9 mouse cellular contexts compared by ENCODE assay signal in genomic region chr8:117322021-117322420, GRCm38 (mm10).
A peak's percentile ranks its signal among the peaks of the same experiment; 100 is the strongest.
DNase-seq lines count a peak whose midpoint lies in the region; TF ChIP-seq lines count a peak whose summit lies in the region.
"Had no signal": no experiment of that assay in that cellular context is flagged by ENCODE, and none has a peak within 500 bp of the region (broad histone marks: within the 10 kb centered on the region; RNA-seq: fewer than 3 reads in every experiment).

No protein-coding gene starts in this region.

- H3K27me3 ChIP-seq in kidney, adult 2 months (replicated peaks; ENCODE audit: control insufficient read depth, insufficient read depth, low read length): no peaks in the 10 kb centered on the region
- no peaks in the 10 kb centered on the region for H3K27me3 ChIP-seq in hindbrain, embryonic 10.5 days (ENCODE audit: insufficient read depth, poor library complexity, severe bottlenecking)

- no peak overlapping the region for H3K4me3 ChIP-seq in kidney, adult 2 months (ENCODE audit: insufficient read depth, low read depth, low read length)
- no peak overlapping the region for H3K4me3 ChIP-seq in hindbrain, embryonic 10.5 days

- no peak overlapping the region for H3K27ac ChIP-seq in kidney, adult 2 months (ENCODE audit: insufficient read depth, low read depth, low read length)
- peak overlapping the region; percentile 68 for H3K27ac ChIP-seq in hindbrain, embryonic 10.5 days

- H3K4me1 ChIP-seq in kidney, adult 2 months (ENCODE audit: control insufficient read depth, insufficient read depth, low read length): peaks cover 58% of the 10 kb centered on the region
- peaks cover 49% of the 10 kb centered on the region for H3K4me1 ChIP-seq in hindbrain, embryonic 10.5 days (replicated peaks)

- no peaks in the 10 kb centered on the region for H3K9me3 ChIP-seq in hindbrain, embryonic 10.5 days

- H3K36me3 ChIP-seq in kidney, adult 2 months (ENCODE audit: control insufficient read depth, insufficient read depth, low read length): no peaks in the 10 kb centered on the region
- peaks cover 5% of the 10 kb centered on the region; the same call in 1 of the 2 replicates for H3K36me3 ChIP-seq in hindbrain, embryonic 10.5 days

- TF ChIP-seq CTCF in kidney, adult 2 months (conservative IDR thresholded peaks at IDR 0.05; ENCODE audit: insufficient read depth, insufficient read length, low read depth, low read length): no peak

- 62% methylated on average over 6 of the region's 6 CpGs for WGBS in kidney, adult 2 months
- WGBS in hindbrain, embryonic 10.5 days: 49% methylated on average over 6 of the region's 6 CpGs

- TF ChIP-seq POLR2A in kidney, adult 2 months (IDR thresholded peaks at IDR 0.05; ENCODE audit: low read depth, low read length): no peak

- peak; percentile 58 for DNase-seq in kidney, postnatal 10 days
- no peak for DNase-seq in kidney, adult 2 months
- DNase-seq in hindbrain, embryonic 10.5 days (ENCODE audit: low spot score): peak; percentile 53
- peak; percentile 76 to 85 for DNase-seq in left cerebral cortex, postnatal 25 days (ENCODE audit: low spot score in 2 of 2)
- peak; percentile 66 for DNase-seq in right cerebral cortex, adult 18-20 months
- DNase-seq in MN1 (ENCODE audit: low spot score): no peak
- no peak for DNase-seq in kidney, postnatal 25 days
- DNase-seq in lung, postnatal 25 days (ENCODE audit: low spot score): no peak
- DNase-seq: lung, embryonic 14.5 days had no signal

- intact Hi-C loops in left cerebral cortex, postnatal 25 days (cut with DNase I): no loop called here

Comparison
In these comparisons a context has a peak if more than half of its experiments do, and no peak if none do; other contexts are left out.
1. DNase-seq: peak in kidney, postnatal 10 days (single experiment), hindbrain, embryonic 10.5 days (single experiment), left cerebral cortex, postnatal 25 days (2 of 2) and right cerebral cortex, adult 18-20 months (single experiment); none in kidney, adult 2 months (single experiment), MN1 (single experiment), kidney, postnatal 25 days (0 of 2) and lung, postnatal 25 days (single experiment).